Mouse (Mus musculus): ENCODE results near the gene Papola.

Papola gene

GRCm38 (mm10) chr12:105784196-105784999 lies at the start of gene Papola:
Papola (plus strand) TSS chr12:105784694.
- peak; percentile 85 for DNase-seq (ENCODE audit: low read depth, low spot score)

GRCm38 (mm10) chr12:105735226-105735888 lies 49.1 kb upstream of the Papola start:
- no peak for DNase-seq (ENCODE audit: low read depth, low spot score)

- DNase-seq (ENCODE audit: low read depth, low spot score) = no peak
Observed at GRCm38 (mm10) chr12:105735889-105736251, 48.6 kb upstream of the Papola start.

GRCm38 (mm10) chr12:105738316-105739096 lies 46.0 kb upstream of the Papola start:
- DNase-seq (ENCODE audit: low read depth, low spot score) = no peak

GRCm38 (mm10) chr12:105739656-105740055 lies 44.8 kb upstream of the Papola start:
- no peak for DNase-seq (ENCODE audit: low read depth, low spot score)

- DNase-seq (ENCODE audit: low read depth, low spot score) = no peak
Observed at GRCm38 (mm10) chr12:105748114-105748513, 36.4 kb upstream of the Papola start.

GRCm38 (mm10) chr12:105753813-105754212 lies 30.7 kb upstream of the Papola start:
- no peak for DNase-seq (ENCODE audit: low read depth, low spot score)

- no peak for DNase-seq (ENCODE audit: low read depth, low spot score)
Observed at GRCm38 (mm10) chr12:105757816-105758497, 26.5 kb upstream of the Papola start.

- DNase-seq (ENCODE audit: low read depth, low spot score) = no peak
Observed at GRCm38 (mm10) chr12:105758911-105759310, 25.6 kb upstream of the Papola start.

- DNase-seq (ENCODE audit: low read depth, low spot score) = no peak
Observed at GRCm38 (mm10) chr12:105759849-105760478, 24.5 kb upstream of the Papola start.

- DNase-seq (ENCODE audit: low read depth, low spot score) = no peak
Observed at GRCm38 (mm10) chr12:105761171-105761570, 23.3 kb upstream of the Papola start.

- no peak for DNase-seq (ENCODE audit: low read depth, low spot score)
Observed at GRCm38 (mm10) chr12:105761629-105762028, 22.9 kb upstream of the Papola start.

- DNase-seq (ENCODE audit: low read depth, low spot score) = no peak
Observed at GRCm38 (mm10) chr12:105769700-105770099, 14.8 kb upstream of the Papola start.

- no peak for DNase-seq (ENCODE audit: low read depth, low spot score)
Observed at GRCm38 (mm10) chr12:105774871-105775270, 9.6 kb upstream of the Papola start.

- no peak for DNase-seq (ENCODE audit: low read depth, low spot score)
Observed at GRCm38 (mm10) chr12:105777651-105778050, 6.8 kb upstream of the Papola start.

- DNase-seq (ENCODE audit: low read depth, low spot score) = no peak
Observed at GRCm38 (mm10) chr12:105785000-105785774, 693 bp downstream of the Papola start.

- DNase-seq (ENCODE audit: low read depth, low spot score) = no peak
Observed at GRCm38 (mm10) chr12:105786113-105786512, 1.6 kb downstream of the Papola start.

GRCm38 (mm10) chr12:105787626-105788025 lies 3.1 kb downstream of the Papola start:
- DNase-seq (ENCODE audit: low read depth, low spot score) = no peak

GRCm38 (mm10) chr12:105789885-105790284 lies 5.4 kb downstream of the Papola start:
- no peak for DNase-seq (ENCODE audit: low read depth, low spot score)

- no peak for DNase-seq (ENCODE audit: low read depth, low spot score)
Observed at GRCm38 (mm10) chr12:105794896-105795295, 10.4 kb downstream of the Papola start.
